Mouse (Mus musculus) cortical plate, adult 2 months (tissue): Measurements from ENCODE around the gene Iqcd.

Experiments used
- CTCF ChIP-seq: fragments of 200-500 bp; IDR thresholded peaks from 2 replicates; pipeline ENCODE4 v1.5.1; 2011; ENCODE audit warnings: mild to moderate bottlenecking, control low read depth, low read length; ENCODE audit not compliant: insufficient read depth; ENCODE audit errors: extremely low read depth
- POLR2A ChIP-seq: fragments of 200-500 bp; IDR thresholded peaks from 2 replicates; pipeline ENCODE4 v1.6.1; 2011; ENCODE audit warnings: mild to moderate bottlenecking, low read length, control low read depth; ENCODE audit not compliant: insufficient read depth; ENCODE audit errors: extremely low read depth

DNA sequence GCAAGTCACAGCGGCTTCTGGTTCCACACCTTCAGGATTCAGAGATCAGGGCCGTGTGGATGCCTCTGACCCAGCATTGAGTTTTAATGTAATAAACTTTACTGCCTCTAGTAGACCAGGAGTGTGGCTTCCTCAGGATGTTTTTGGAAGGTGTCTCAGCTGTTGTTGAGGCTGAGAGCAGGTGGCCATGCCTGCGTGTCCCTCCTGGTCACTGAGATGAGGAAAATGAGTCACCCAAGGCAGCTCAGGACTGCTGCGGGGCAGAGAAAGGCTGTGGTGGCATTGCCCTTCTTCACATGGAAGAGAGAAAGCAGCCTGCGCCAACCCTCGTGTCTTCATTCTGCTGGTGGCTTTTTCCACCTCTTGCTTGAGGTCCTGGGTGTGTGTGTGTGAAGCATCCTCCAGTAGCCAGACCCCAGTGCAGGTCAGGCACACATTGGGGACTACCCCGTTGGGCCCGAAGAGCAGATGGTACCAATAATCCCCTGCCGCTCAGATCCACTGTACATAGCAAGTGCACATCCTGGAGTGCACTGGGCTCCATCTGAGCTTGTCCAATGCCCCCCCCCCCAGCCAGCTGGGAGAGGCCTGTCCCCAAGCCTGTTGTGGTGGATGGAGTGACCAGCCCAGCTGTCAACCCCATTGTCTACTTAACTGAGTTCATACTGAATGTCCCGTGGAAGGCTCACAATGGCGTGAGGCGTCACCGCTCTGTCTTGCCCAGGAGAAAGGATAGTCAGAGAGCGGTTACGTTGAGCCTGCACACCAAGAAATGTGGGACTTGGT is 38.9 kb downstream of the Iqcd start:
- TF ChIP-seq CTCF (no peak), POLR2A (no peak)
